Mouse (Mus musculus): Measurements from ENCODE around the gene Farp1. TPM values are rescaled to one million over a fixed set of nuclear protein-coding genes. Genes with fewer than 3 reads are reported as not detected.

Gene Farp1
- polyA plus RNA-seq, 1 experiment from 2014 or later = 32.4 TPM

GRCm38 (mm10) chr14:121294484-121294883, 259.5 kb downstream of the Farp1 start:
- no peak for ATAC-seq (ENCODE audit: insufficient number of reproducible peaks, low FRiP score)
- Histone ChIP-seq H3K4me2 (no peak overlapping the region), H3K36me3 (peaks cover 81% of the 10 kb centered on the region), H3K4me1 (replicated peaks) (peaks cover 35% of the 10 kb centered on the region), H3K9ac (no peak overlapping the region), H3K4me3 (no peak overlapping the region), H3K27me3 (replicated peaks) (no peaks in the 10 kb centered on the region), H3K9me3 (replicated peaks) (no peaks in the 10 kb centered on the region), H3K27ac (ENCODE audit: poor library complexity, severe bottlenecking) (no peak overlapping the region)
- WGBS = 67% methylated on average over 12 of the region's 12 CpGs

GRCm38 (mm10) chr14:121297103-121297502, 262.1 kb downstream of the Farp1 start:
- no peak overlapping the region for H3K9ac ChIP-seq
- no peak overlapping the region for H3K4me3 ChIP-seq
- H3K4me1 ChIP-seq (replicated peaks) = peaks cover 31% of the 10 kb centered on the region; the same call in 1 of the 2 replicates
- H3K4me2 ChIP-seq = no peak overlapping the region
- no peak for ATAC-seq (ENCODE audit: insufficient number of reproducible peaks, low FRiP score)
- no peaks in the 10 kb centered on the region for H3K9me3 ChIP-seq (replicated peaks)
- no peak overlapping the region for H3K27ac ChIP-seq (ENCODE audit: poor library complexity, severe bottlenecking)
- WGBS = 92% methylated on average over 6 of the region's 6 CpGs
- no peaks in the 10 kb centered on the region for H3K27me3 ChIP-seq (replicated peaks)
- H3K36me3 ChIP-seq = peaks cover 81% of the 10 kb centered on the region

- Histone ChIP-seq H3K27ac (ENCODE audit: poor library complexity, severe bottlenecking) (no peak overlapping the region), H3K4me1 (replicated peaks) (peaks cover 33% of the 10 kb centered on the region; the same call in 1 of the 2 replicates), H3K9ac (no peak overlapping the region), H3K27me3 (replicated peaks) (no peaks in the 10 kb centered on the region), H3K9me3 (replicated peaks) (no peaks in the 10 kb centered on the region), H3K4me3 (no peak overlapping the region), H3K4me2 (no peak overlapping the region), H3K36me3 (peaks cover 71% of the 10 kb centered on the region)
- no peak for ATAC-seq (ENCODE audit: insufficient number of reproducible peaks, low FRiP score)
- 81% methylated on average over 5 of the region's 5 CpGs for WGBS
Observed at GRCm38 (mm10) chr14:121298537-121298936, 263.5 kb downstream of the Farp1 start.

GRCm38 (mm10) chr14:121299093-121299492, 264.1 kb downstream of the Farp1 start:
- ATAC-seq (ENCODE audit: insufficient number of reproducible peaks, low FRiP score) = no peak
- Histone ChIP-seq H3K4me3 (no peak overlapping the region), H3K27me3 (replicated peaks) (no peaks in the 10 kb centered on the region), H3K9ac (no peak overlapping the region; the same call in 1 of the 2 replicates), H3K4me1 (replicated peaks) (peaks cover 38% of the 10 kb centered on the region), H3K4me2 (no peak overlapping the region), H3K9me3 (replicated peaks) (no peaks in the 10 kb centered on the region), H3K27ac (ENCODE audit: poor library complexity, severe bottlenecking) (no peak overlapping the region), H3K36me3 (peaks cover 65% of the 10 kb centered on the region)
- 91% methylated on average over 9 of the region's 9 CpGs for WGBS

- H3K27me3 ChIP-seq (replicated peaks) = no peaks in the 10 kb centered on the region
- 41% methylated on average over 7 of the region's 7 CpGs for WGBS
Observed at GRCm38 (mm10) chr14:121304523-121304922, 269.5 kb downstream of the Farp1 start.

GRCm38 (mm10) chr14:121305316-121306064, 270.5 kb downstream of the Farp1 start:
- no peak for ATAC-seq (ENCODE audit: insufficient number of reproducible peaks, low FRiP score)
- Histone ChIP-seq H3K27me3 (replicated peaks) (no peaks in the 10 kb centered on the region), H3K27ac (ENCODE audit: poor library complexity, severe bottlenecking) (no peak overlapping the region), H3K36me3 (peaks cover 30% of the 10 kb centered on the region), H3K9ac (no peak overlapping the region), H3K4me1 (replicated peaks) (peaks cover 40% of the 10 kb centered on the region), H3K9me3 (replicated peaks) (no peaks in the 10 kb centered on the region), H3K4me2 (no peak overlapping the region), H3K4me3 (no peak overlapping the region)
- 71% methylated on average over 8 of the region's 8 CpGs for WGBS

More at GRCm38 (mm10) chr14:121304523-121304922, 269.5 kb downstream of the Farp1 start:
- Histone ChIP-seq H3K9me3 (replicated peaks) (no peaks in the 10 kb centered on the region), H3K9ac (no peak overlapping the region), H3K4me2 (no peak overlapping the region), H3K36me3 (peaks cover 39% of the 10 kb centered on the region), H3K27ac (ENCODE audit: poor library complexity, severe bottlenecking) (no peak overlapping the region), H3K4me1 (replicated peaks) (peaks cover 33% of the 10 kb centered on the region), H3K4me3 (no peak overlapping the region)
- 0 out of 2 replicates have a peak, but pooled peaks have one; percentile 23 for ATAC-seq (ENCODE audit: insufficient number of reproducible peaks, low FRiP score)

- no peaks in the 10 kb centered on the region for H3K9me3 ChIP-seq (replicated peaks)
- H3K36me3 ChIP-seq = peaks cover 9% of the 10 kb centered on the region
- no peak for ATAC-seq (ENCODE audit: insufficient number of reproducible peaks, low FRiP score)
- WGBS = 72% methylated on average over 3 of the region's 3 CpGs
- no peak overlapping the region for H3K9ac ChIP-seq
- H3K4me2 ChIP-seq = no peak overlapping the region
- H3K4me3 ChIP-seq = no peak overlapping the region
- no peaks in the 10 kb centered on the region for H3K27me3 ChIP-seq (replicated peaks)
- peak overlapping the region; percentile 50 for H3K27ac ChIP-seq (ENCODE audit: poor library complexity, severe bottlenecking)
- peaks cover 71% of the 10 kb centered on the region for H3K4me1 ChIP-seq (replicated peaks)
Observed at GRCm38 (mm10) chr14:121309909-121310308, 274.9 kb downstream of the Farp1 start.

GRCm38 (mm10) chr14:121310325-121311080, 275.5 kb downstream of the Farp1 start:
- Histone ChIP-seq H3K36me3 (peaks cover 9% of the 10 kb centered on the region), H3K27me3 (replicated peaks) (no peaks in the 10 kb centered on the region), H3K9ac (no peak overlapping the region), H3K4me2 (no peak overlapping the region), H3K9me3 (replicated peaks) (no peaks in the 10 kb centered on the region), H3K27ac (ENCODE audit: poor library complexity, severe bottlenecking) (peak overlapping the region; percentile 50; the same call in 1 of the 2 replicates), H3K4me1 (replicated peaks) (peaks cover 74% of the 10 kb centered on the region), H3K4me3 (no peak overlapping the region)
- 67% methylated on average over 6 of the region's 6 CpGs for WGBS
- no peak for ATAC-seq (ENCODE audit: insufficient number of reproducible peaks, low FRiP score)

GRCm38 (mm10) chr14:121311083-121311482, 276.1 kb downstream of the Farp1 start:
- Histone ChIP-seq H3K4me3 (no peak overlapping the region), H3K36me3 (peaks cover 9% of the 10 kb centered on the region), H3K9ac (no peak overlapping the region), H3K27ac (ENCODE audit: poor library complexity, severe bottlenecking) (no peak overlapping the region), H3K27me3 (replicated peaks) (no peaks in the 10 kb centered on the region), H3K4me1 (replicated peaks) (peaks cover 77% of the 10 kb centered on the region), H3K9me3 (replicated peaks) (no peaks in the 10 kb centered on the region), H3K4me2 (no peak overlapping the region)
- ATAC-seq (ENCODE audit: insufficient number of reproducible peaks, low FRiP score) = no peak
- 68% methylated on average over 2 of the region's 2 CpGs for WGBS

GRCm38 (mm10) chr14:121313283-121313682, 278.3 kb downstream of the Farp1 start:
- ATAC-seq (ENCODE audit: insufficient number of reproducible peaks, low FRiP score) = no peak
- Histone ChIP-seq H3K36me3 (no peaks in the 10 kb centered on the region), H3K9me3 (replicated peaks) (no peaks in the 10 kb centered on the region), H3K4me3 (no peak overlapping the region), H3K4me2 (peak overlapping the region; percentile 39), H3K9ac (0 out of 2 replicates have a peak overlapping the region, but pooled peaks have one; percentile 2), H3K4me1 (replicated peaks) (peaks cover 94% of the 10 kb centered on the region), H3K27ac (ENCODE audit: poor library complexity, severe bottlenecking) (peak overlapping the region; percentile 59), H3K27me3 (replicated peaks) (no peaks in the 10 kb centered on the region)
- 74% methylated on average over 10 of the region's 10 CpGs for WGBS

GRCm38 (mm10) chr14:121314934-121315333, 279.9 kb downstream of the Farp1 start:
- H3K9me3 ChIP-seq (replicated peaks) = no peaks in the 10 kb centered on the region
- H3K36me3 ChIP-seq = 0 out of 2 replicates have a peak, but pooled peaks cover 4% of the 10 kb centered on the region
- no peaks in the 10 kb centered on the region for H3K27me3 ChIP-seq (replicated peaks)
- H3K9ac ChIP-seq = no peak overlapping the region
- H3K4me3 ChIP-seq = no peak overlapping the region
- H3K4me2 ChIP-seq = no peak overlapping the region
- WGBS = 37% methylated on average over 3 of the region's 3 CpGs
- H3K4me1 ChIP-seq (replicated peaks) = peaks cover 82% of the 10 kb centered on the region
- peak overlapping the region; percentile 69 for H3K27ac ChIP-seq (ENCODE audit: poor library complexity, severe bottlenecking)
- ATAC-seq (ENCODE audit: insufficient number of reproducible peaks, low FRiP score) = peak; percentile 37; the same call in 1 of the 2 replicates

Data from heart, embryonic 12.5 days (tissue).